Mouse (Mus musculus): ENCODE results near the gene Hhat. TPM values are rescaled to one million over a fixed set of nuclear protein-coding genes. Genes with fewer than 3 reads are reported as not detected.

The Hhat gene
- 1 to 10 TPM; 4.1 to 5.0 TPM for total RNA-seq (2023)

GRCm38 (mm10) chr1:192770495-192771331, at the start of gene Hhat:
Gene Hhat (minus strand): TSS chr1:192771223.

Other genes with a start within 250 kb of the Hhat start
- gene Sertad4, start 84.5 kb upstream of the Hhat start, total RNA-seq (2023), result not detected